ENCODE assay signal across 39 mouse cellular contexts in the genomic region with DNA sequence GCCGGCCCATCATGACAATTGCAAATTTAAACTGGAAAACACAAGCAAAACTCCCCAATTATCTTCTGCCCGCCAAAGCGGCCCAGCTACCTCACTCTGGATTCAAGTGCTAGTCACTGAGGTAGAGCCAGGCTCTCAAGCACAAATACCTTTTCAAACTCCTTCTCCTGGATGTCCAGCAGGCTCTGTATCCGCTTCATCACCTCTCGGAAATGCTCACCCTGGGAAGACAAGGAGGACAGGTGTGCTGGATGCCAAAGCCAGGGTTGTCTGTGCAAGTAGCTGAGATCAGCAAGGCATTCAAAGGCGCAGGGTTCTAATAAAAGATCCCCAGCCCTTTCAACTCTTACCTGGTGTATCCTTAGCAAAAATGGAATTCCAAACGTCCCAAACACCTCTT. TPM values are rescaled to one million over a fixed set of nuclear protein-coding genes. Genes with fewer than 3 reads are reported as not detected.
A peak's percentile ranks its signal among the peaks of the same experiment; 100 is the strongest.
DNase-seq lines count a peak whose midpoint lies in the region; ATAC-seq lines count a peak whose summit lies in the region.
"Had no signal": no experiment of that assay in that cellular context is flagged by ENCODE, and none has a peak within 500 bp of the region (broad histone marks: within the 10 kb centered on the region; RNA-seq: fewer than 3 reads in every experiment).

No protein-coding gene starts in this region.

- no peak overlapping the region for H3K9ac ChIP-seq in liver, embryonic 12.5 days
- no peak overlapping the region for H3K9ac ChIP-seq in liver, embryonic 11.5 days (ENCODE audit: low read depth, low read length)
- no peak overlapping the region for H3K9ac ChIP-seq in liver, embryonic 16.5 days (ENCODE audit: low read depth, low read length)
- H3K9ac ChIP-seq: embryonic facial prominence, embryonic 13.5 days; forebrain, embryonic 15.5 days; hindbrain, embryonic 15.5 days; kidney, embryonic 15.5 days; limb, embryonic 12.5 days; midbrain, embryonic 13.5 days; neural tube, embryonic 15.5 days had no signal

- peaks cover 96% of the 10 kb centered on the region for H3K36me3 ChIP-seq in liver, embryonic 12.5 days
- H3K36me3 ChIP-seq in liver, embryonic 11.5 days (ENCODE audit: control insufficient read depth, insufficient read depth, low read length): peaks cover 72% of the 10 kb centered on the region
- H3K36me3 ChIP-seq in liver, embryonic 16.5 days (ENCODE audit: control insufficient read depth, insufficient read depth): peaks cover 78% of the 10 kb centered on the region

- no peak overlapping the region for H3K4me2 ChIP-seq in liver, embryonic 12.5 days
- H3K4me2 ChIP-seq in liver, embryonic 11.5 days: no peak overlapping the region
- H3K4me2 ChIP-seq in liver, embryonic 16.5 days (ENCODE audit: low read depth, low read length): no peak overlapping the region
- H3K4me2 ChIP-seq: embryonic facial prominence, embryonic 13.5 days; forebrain, embryonic 15.5 days; heart, embryonic 11.5 days; hindbrain, embryonic 15.5 days; kidney, embryonic 15.5 days; limb, embryonic 12.5 days; midbrain, embryonic 13.5 days; neural tube, embryonic 15.5 days had no signal

- peak overlapping the region; percentile 97 for H3K27ac ChIP-seq in liver, embryonic 12.5 days
- H3K27ac ChIP-seq in liver, embryonic 11.5 days (ENCODE audit: low read depth, low read length): no peak overlapping the region
- peak overlapping the region; percentile 73 for H3K27ac ChIP-seq in liver, embryonic 16.5 days (ENCODE audit: low read length)
- H3K27ac ChIP-seq: embryonic facial prominence, embryonic 13.5 days; forebrain, embryonic 10.5 days; forebrain, embryonic 15.5 days; kidney, embryonic 15.5 days; left cerebral cortex, adult 2 months; limb, embryonic 12.5 days; macrophage; midbrain, embryonic 13.5 days had no signal

- no peak overlapping the region for H3K4me3 ChIP-seq in liver, embryonic 12.5 days
- no peak overlapping the region for H3K4me3 ChIP-seq in liver, embryonic 11.5 days (ENCODE audit: low read depth, low read length)
- no peak overlapping the region for H3K4me3 ChIP-seq in liver, embryonic 16.5 days (ENCODE audit: low read depth, low read length)
- H3K4me3 ChIP-seq: embryonic facial prominence, embryonic 13.5 days; forebrain, embryonic 10.5 days; forebrain, embryonic 15.5 days; hindbrain, embryonic 15.5 days; kidney, embryonic 15.5 days; left cerebral cortex, adult 2 months; limb, embryonic 12.5 days; midbrain, embryonic 13.5 days; neural tube, embryonic 15.5 days had no signal

- H3K9me3 ChIP-seq in liver, embryonic 12.5 days (replicated peaks): no peaks in the 10 kb centered on the region
- no peaks in the 10 kb centered on the region for H3K9me3 ChIP-seq in liver, embryonic 11.5 days (ENCODE audit: control insufficient read depth, low read length)
- no peaks in the 10 kb centered on the region for H3K9me3 ChIP-seq in liver, embryonic 16.5 days (replicated peaks; ENCODE audit: control insufficient read depth, low read length)
- H3K9me3 ChIP-seq: embryonic facial prominence, embryonic 13.5 days; forebrain, embryonic 10.5 days; forebrain, embryonic 15.5 days; G1E; hindbrain, embryonic 15.5 days; kidney, embryonic 15.5 days; limb, embryonic 12.5 days; midbrain, embryonic 13.5 days; neural tube, embryonic 15.5 days had no signal

- no peaks in the 10 kb centered on the region for H3K27me3 ChIP-seq in liver, embryonic 12.5 days (replicated peaks)
- H3K27me3 ChIP-seq in liver, embryonic 11.5 days (replicated peaks; ENCODE audit: control insufficient read depth, insufficient read depth, low read length): no peaks in the 10 kb centered on the region
- no peaks in the 10 kb centered on the region for H3K27me3 ChIP-seq in liver, embryonic 16.5 days (ENCODE audit: control insufficient read depth, insufficient read depth, low read depth, low read length)
- H3K27me3 ChIP-seq: embryonic facial prominence, embryonic 13.5 days; forebrain, embryonic 15.5 days; hindbrain, embryonic 15.5 days; kidney, embryonic 15.5 days; limb, embryonic 12.5 days; midbrain, embryonic 13.5 days; neural tube, embryonic 15.5 days had no signal

- DNase-seq in cerebellum, adult 18-20 months: peak; percentile 49 to 60
- no peak for DNase-seq in cerebellum, adult 8-10 months
- DNase-seq in liver, embryonic 11.5 days (ENCODE audit: low spot score): no peak
- DNase-seq in cerebellum, adult 9-11 months: peak; percentile 70
- DNase-seq in gastrocnemius, adult 8-10 months (ENCODE audit: low spot score in 2 of 2): no peak
- DNase-seq: adrenal gland, adult 8-10 months; gastrocnemius, postnatal 36 days; heart, adult 18-20 months; heart, postnatal 36 days; kidney, adult 18-20 months; kidney, postnatal 25 days; lung, adult 2 months; lung, postnatal 10 days; spleen, adult 18-20 months; thymus, postnatal 14 days had no signal

- H3K4me1 ChIP-seq in liver, embryonic 12.5 days: peaks cover 52% of the 10 kb centered on the region
- H3K4me1 ChIP-seq in liver, embryonic 11.5 days (replicated peaks; ENCODE audit: control insufficient read depth, insufficient read depth, low read length): peaks cover 19% of the 10 kb centered on the region
- H3K4me1 ChIP-seq in liver, embryonic 16.5 days (ENCODE audit: control insufficient read depth, low read depth, low read length): peaks cover 33% of the 10 kb centered on the region
- H3K4me1 ChIP-seq: embryonic facial prominence, embryonic 13.5 days; forebrain, embryonic 10.5 days; kidney, embryonic 15.5 days; limb, embryonic 12.5 days; midbrain, embryonic 13.5 days; neural tube, embryonic 15.5 days had no signal

- WGBS in liver, embryonic 12.5 days (ENCODE audit: insufficient replicate concordance): 88% methylated on average over 7 of the region's 7 CpGs
- WGBS in liver, embryonic 11.5 days: 89% methylated on average over 7 of the region's 7 CpGs
- 89% methylated on average over 7 of the region's 7 CpGs for WGBS in liver, embryonic 16.5 days (ENCODE audit: insufficient replicate concordance)

- ATAC-seq in liver, embryonic 12.5 days: no peak
- no peak for ATAC-seq in liver, embryonic 11.5 days (replicated peaks; ENCODE audit: low FRiP score)
- no peak for ATAC-seq in liver, embryonic 16.5 days (ENCODE audit: low read depth)
- ATAC-seq: midbrain, embryonic 13.5 days had no signal

RNA-seq across cellular contexts. Expression of a gene that starts 10.6 kb away (rescaled TPM):
- not detected in 2 replicates for polyA plus RNA-seq in liver, embryonic 12.5 days (2016; fragmentation: Nextera tagmentation; extraction: Ambion mirVana)
- not detected in 2 replicates for polyA plus RNA-seq in liver, embryonic 11.5 days (2014; fragmentation: Nextera tagmentation; extraction: Ambion mirVana)
- 0.15 TPM in 1 of 2 replicates, not detected in the other for polyA plus RNA-seq in liver, embryonic 16.5 days (2015; fragmentation: Nextera tagmentation; extraction: Ambion mirVana)
- not detected for total RNA-seq in gastrocnemius, adult 8-10 months (2022)
- total RNA-seq: adrenal gland, adult 8-10 months; common myeloid progenitor, adult 5-6 weeks; G1E; gastrocnemius, adult 18-20 months; gastrocnemius, postnatal 36 days; heart, adult 18-20 months; heart, postnatal 36 days; layer of hippocampus, adult 18-20 months; layer of hippocampus, postnatal 14 days; left cerebral cortex, adult 2 months; left cerebral cortex, postnatal 25 days; megakaryocyte-erythroid progenitor cell, adult 5-6 weeks had no signal
- polyA plus RNA-seq: embryonic facial prominence, embryonic 13.5 days; forebrain, embryonic 15.5 days; frontal cortex, adult 2 months; G1E; heart, embryonic 11.5 days; heart, embryonic 16.5 days; hindbrain, embryonic 15.5 days; intestine, embryonic 14.5 days; kidney, embryonic 15.5 days; limb, embryonic 12.5 days; lung, adult 2 months; macrophage; midbrain, embryonic 13.5 days; neural tube, embryonic 15.5 days; stomach, embryonic 16.5 days had no signal

RNA-seq across cellular contexts. Expression of a gene that starts 19.3 kb away (rescaled TPM):
- polyA plus RNA-seq in liver, embryonic 12.5 days (2016; fragmentation: Nextera tagmentation; extraction: Ambion mirVana): 55.7 and 56.5 TPM in 2 replicates
- 24.9 and 25.4 TPM in 2 replicates for polyA plus RNA-seq in liver, embryonic 11.5 days (2014; fragmentation: Nextera tagmentation; extraction: Ambion mirVana)
- 95.2 and 96.6 TPM in 2 replicates for polyA plus RNA-seq in liver, embryonic 16.5 days (2015; fragmentation: Nextera tagmentation; extraction: Ambion mirVana)
- 1 to 10 TPM; 3.9 to 5.7 (median 5.3) TPM for total RNA-seq in gastrocnemius, adult 8-10 months (2022)

RNA-seq across cellular contexts. Expression of a gene that starts 53.7 kb away (rescaled TPM):
- polyA plus RNA-seq in liver, embryonic 12.5 days (2016; fragmentation: Nextera tagmentation; extraction: Ambion mirVana): 12.9 and 14.2 TPM in 2 replicates
- polyA plus RNA-seq in liver, embryonic 11.5 days (2014; fragmentation: Nextera tagmentation; extraction: Ambion mirVana): 16.4 and 19.4 TPM in 2 replicates
- polyA plus RNA-seq in liver, embryonic 16.5 days (2015; fragmentation: Nextera tagmentation; extraction: Ambion mirVana): 8.9 and 9.7 TPM in 2 replicates
- total RNA-seq in gastrocnemius, adult 8-10 months (2022): 10 to 100 TPM; 13.1 to 15.3 (median 14.2) TPM

RNA-seq across cellular contexts. Expression of a gene that starts 53.7 kb away (rescaled TPM):
- 41.6 and 42.4 TPM in 2 replicates for polyA plus RNA-seq in liver, embryonic 12.5 days (2016; fragmentation: Nextera tagmentation; extraction: Ambion mirVana)
- 52.9 and 55.8 TPM in 2 replicates for polyA plus RNA-seq in liver, embryonic 11.5 days (2014; fragmentation: Nextera tagmentation; extraction: Ambion mirVana)
- polyA plus RNA-seq in liver, embryonic 16.5 days (2015; fragmentation: Nextera tagmentation; extraction: Ambion mirVana): 29.5 and 30.1 TPM in 2 replicates
- 10 to 100 TPM; 13.1 to 21.2 (median 16.5) TPM for total RNA-seq in gastrocnemius, adult 8-10 months (2022)

Comparison
In these comparisons a context has a peak if more than half of its experiments do, and no peak if none do; other contexts are left out.
1. DNase-seq: peak in cerebellum, adult 18-20 months (2 of 2) and cerebellum, adult 9-11 months (single experiment); none in cerebellum, adult 8-10 months (single experiment), liver, embryonic 11.5 days (single experiment) and gastrocnemius, adult 8-10 months (0 of 2).